Mouse (Mus musculus): ENCODE data around the gene Abtb2.

DNA sequence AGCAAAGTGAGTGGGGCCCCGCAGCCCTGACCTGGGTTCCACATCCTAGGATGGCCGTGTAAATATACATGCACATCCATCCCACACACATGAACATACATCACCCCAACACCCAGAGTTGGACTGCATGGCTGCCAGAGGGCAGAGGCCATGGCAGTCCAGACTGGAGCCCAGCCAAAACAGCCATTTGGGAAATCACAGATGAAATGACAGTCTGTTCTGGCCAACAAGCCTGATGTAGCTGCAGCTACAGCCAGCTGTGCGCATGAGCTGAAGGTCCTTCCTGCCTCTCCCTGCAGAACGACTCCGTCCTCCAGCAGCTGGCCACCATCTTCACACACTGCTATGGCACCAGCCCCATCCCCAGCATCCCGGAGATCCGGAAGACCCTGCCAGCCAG, 144.7 kb downstream of the Abtb2 start:
- TF ChIP-seq POLR2A (IDR thresholded peaks at IDR 0.05; ENCODE audit: low read depth, low read length) (no peak), CTCF (IDR thresholded peaks at IDR 0.05; ENCODE audit: extremely low read depth, insufficient read depth, insufficient read length, insufficient replicate concordance) (no peak)
